Mouse (Mus musculus): Measurements from ENCODE around the gene Slc25a42.

GRCm38 (mm10) chr8:70237842-70238241 lies 25.7 kb upstream of the Slc25a42 start:
- TF ChIP-seq CTCF (IDR thresholded peaks at IDR 0.05; ENCODE audit: low read depth) (no peak), EP300 (IDR thresholded peaks at IDR 0.05; ENCODE audit: low read depth) (0 out of 2 replicates have a peak, but pooled peaks have one; percentile 21)

All from liver, embryonic 14.5 days (tissue).